Comparison of ENCODE assay signal across 10 mouse cellular contexts in the genomic region with DNA sequence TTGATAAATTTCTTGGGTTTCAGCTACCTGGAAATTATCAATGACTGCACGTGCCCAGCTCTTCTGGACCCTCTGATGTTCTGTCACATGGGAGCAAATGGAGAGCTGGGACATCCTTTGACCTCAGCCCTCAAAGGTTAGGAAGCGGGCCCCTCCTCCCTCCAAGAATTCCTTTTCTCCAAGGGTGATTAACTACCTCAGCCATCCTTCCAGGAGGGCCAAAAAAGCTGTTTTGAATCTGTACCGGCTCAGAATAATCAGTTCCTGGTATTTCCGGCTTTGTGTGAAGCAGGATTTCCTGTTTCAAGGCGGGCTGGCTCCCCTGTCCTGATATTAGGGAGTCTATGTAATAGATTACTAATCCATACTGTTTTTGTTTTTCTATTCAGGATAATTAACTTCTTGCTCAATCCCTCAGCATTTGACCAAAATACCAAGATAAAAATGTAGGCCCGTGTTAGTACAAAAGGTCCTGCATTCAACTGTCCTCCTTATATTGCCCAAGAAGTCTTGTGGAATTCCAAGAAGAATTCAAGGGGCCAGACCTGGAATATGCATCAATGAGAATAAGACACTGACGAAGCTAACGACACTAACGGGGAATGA. TPM values are rescaled to one million over a fixed set of nuclear protein-coding genes. Genes with fewer than 3 reads are reported as not detected.
A peak's percentile ranks its signal among the peaks of the same experiment; 100 is the strongest.
DNase-seq lines count a peak whose midpoint lies in the region; ATAC-seq and TF ChIP-seq lines count a peak whose summit lies in the region.
"Had no signal": no experiment of that assay in that cellular context is flagged by ENCODE, and none has a peak within 500 bp of the region (broad histone marks: within the 10 kb centered on the region; RNA-seq: fewer than 3 reads in every experiment).

No protein-coding gene starts in this region.

- H3K4me2 ChIP-seq in lung, embryonic 14.5 days, result no peak overlapping the region
- H3K4me2 ChIP-seq in limb, embryonic 11.5 days (ENCODE audit: low read depth, severe bottlenecking), result no peak overlapping the region
- H3K4me2 ChIP-seq in intestine, embryonic 15.5 days (replicated peaks), result no peak overlapping the region
- H3K4me2 ChIP-seq: liver, embryonic 15.5 days had no signal

- no peak for TF ChIP-seq CTCF in lung, embryonic 14.5 days (IDR thresholded peaks at IDR 0.05; ENCODE audit: low read depth)
- TF ChIP-seq CTCF in embryonic fibroblast, embryonic 13.5 days (IDR thresholded peaks at IDR 0.05; ENCODE audit: borderline replicate concordance, insufficient read depth, low read length), result no peak

- no peak for ATAC-seq in lung, embryonic 14.5 days (ENCODE audit: insufficient read depth)
- ATAC-seq in limb, embryonic 11.5 days (ENCODE audit: insufficient number of reproducible peaks, low FRiP score, low TSS enrichment, low read depth), result no peak
- ATAC-seq in intestine, embryonic 15.5 days, result no peak

- H3K4me1 ChIP-seq in lung, embryonic 14.5 days (ENCODE audit: insufficient read depth), result peaks cover 19% of the 10 kb centered on the region
- H3K4me1 ChIP-seq in embryonic fibroblast, embryonic 13.5 days (ENCODE audit: control insufficient read depth, insufficient read depth, low read length), result peaks cover 11% of the 10 kb centered on the region
- peaks cover 35% of the 10 kb centered on the region for H3K4me1 ChIP-seq in limb, embryonic 11.5 days (ENCODE audit: control insufficient read depth, insufficient read depth, low read length)
- H3K4me1 ChIP-seq in intestine, embryonic 15.5 days (replicated peaks), result peaks cover 32% of the 10 kb centered on the region

- H3K27ac ChIP-seq in lung, embryonic 14.5 days (ENCODE audit: low read depth), result peak overlapping the region; percentile 97
- H3K27ac ChIP-seq in embryonic fibroblast, embryonic 13.5 days (ENCODE audit: insufficient read depth, low read length), result peak overlapping the region; percentile 29
- H3K27ac ChIP-seq in limb, embryonic 11.5 days (replicated peaks; ENCODE audit: low read depth, low read length), result peak overlapping the region; percentile 93
- H3K27ac ChIP-seq in intestine, embryonic 15.5 days, result no peak overlapping the region
- H3K27ac ChIP-seq: liver, embryonic 15.5 days had no signal

- WGBS in lung, embryonic 14.5 days, result 29% methylated on average over 9 of the region's 9 CpGs
- WGBS in limb, embryonic 11.5 days, result 2% methylated on average over 9 of the region's 9 CpGs
- WGBS in intestine, embryonic 15.5 days, result 43% methylated on average over 9 of the region's 9 CpGs

- H3K4me3 ChIP-seq in lung, embryonic 14.5 days (ENCODE audit: low read depth, low read length), result no peak overlapping the region
- no peak overlapping the region for H3K4me3 ChIP-seq in embryonic fibroblast, embryonic 13.5 days (ENCODE audit: insufficient read depth, low read length)
- H3K4me3 ChIP-seq in limb, embryonic 11.5 days (ENCODE audit: low read depth, low read length), result no peak overlapping the region
- no peak overlapping the region for H3K4me3 ChIP-seq in intestine, embryonic 15.5 days (replicated peaks)
- H3K4me3 ChIP-seq: liver, embryonic 15.5 days; stomach, embryonic 15.5 days had no signal

- no peak for TF ChIP-seq POLR2A in embryonic fibroblast, embryonic 13.5 days (IDR thresholded peaks at IDR 0.05; ENCODE audit: low read depth, low read length)

- no peaks in the 10 kb centered on the region for H3K9me3 ChIP-seq in lung, embryonic 14.5 days (ENCODE audit: low read depth, low read length)
- H3K9me3 ChIP-seq in limb, embryonic 11.5 days (ENCODE audit: control insufficient read depth, low read length), result no peaks in the 10 kb centered on the region
- no peaks in the 10 kb centered on the region for H3K9me3 ChIP-seq in intestine, embryonic 15.5 days
- H3K9me3 ChIP-seq: liver, embryonic 15.5 days; stomach, embryonic 15.5 days had no signal

- peak; percentile 59 for DNase-seq in lung, embryonic 14.5 days
- no peak for DNase-seq in lung, postnatal 4 days
- peak; percentile 87 for DNase-seq in embryo, embryonic 10 days (ENCODE audit: low spot score)
- peak; percentile 59 for DNase-seq in limb, embryonic 11.5 days (ENCODE audit: low spot score)
- no peak for DNase-seq in right cerebral cortex, postnatal 14 days
- no peak for DNase-seq in retina, postnatal 1 day

- no peak overlapping the region for H3K9ac ChIP-seq in lung, embryonic 14.5 days
- H3K9ac ChIP-seq in limb, embryonic 11.5 days (ENCODE audit: low read length), result no peak overlapping the region
- H3K9ac ChIP-seq in intestine, embryonic 15.5 days, result no peak overlapping the region
- H3K9ac ChIP-seq: liver, embryonic 15.5 days; stomach, embryonic 15.5 days had no signal

- H3K27me3 ChIP-seq in lung, embryonic 14.5 days (ENCODE audit: insufficient read depth, low read length), result no peaks in the 10 kb centered on the region
- no peaks in the 10 kb centered on the region for H3K27me3 ChIP-seq in limb, embryonic 11.5 days (ENCODE audit: control insufficient read depth, insufficient read depth, low read length)
- H3K27me3 ChIP-seq in intestine, embryonic 15.5 days (replicated peaks), result no peaks in the 10 kb centered on the region
- H3K27me3 ChIP-seq: stomach, embryonic 15.5 days had no signal

- no peaks in the 10 kb centered on the region for H3K36me3 ChIP-seq in lung, embryonic 14.5 days (ENCODE audit: insufficient read depth)
- H3K36me3 ChIP-seq in limb, embryonic 11.5 days (ENCODE audit: control insufficient read depth, insufficient read depth, low read length), result no peaks in the 10 kb centered on the region
- H3K36me3 ChIP-seq in intestine, embryonic 15.5 days, result no peaks in the 10 kb centered on the region
- H3K36me3 ChIP-seq: liver, embryonic 15.5 days; stomach, embryonic 15.5 days had no signal

RNA-seq across cellular contexts. Expression of a gene that starts 25.0 kb away (rescaled TPM):
- polyA plus RNA-seq in lung, embryonic 14.5 days (2014; fragmentation: Nextera tagmentation; extraction: Ambion mirVana), result 14.1 and 16.0 TPM in 2 replicates
- 27.5 and 30.7 TPM in 2 replicates for polyA plus RNA-seq in embryonic fibroblast, embryonic 13.5 days (2011; ENCODE audit: insufficient read length, low read depth, missing spikeins)
- 19.1 and 21.5 TPM in 2 replicates for polyA plus RNA-seq in limb, embryonic 11.5 days (2014; fragmentation: Nextera tagmentation; extraction: Ambion mirVana)
- polyA plus RNA-seq in intestine, embryonic 15.5 days (2015; fragmentation: Nextera tagmentation; extraction: Ambion mirVana), result 13.4 TPM in 2 replicates

Comparison
In these comparisons a context has a peak if more than half of its experiments do, and no peak if none do; other contexts are left out.
1. DNase-seq: peak in lung, embryonic 14.5 days (single experiment), embryo, embryonic 10 days (single experiment) and limb, embryonic 11.5 days (single experiment); none in lung, postnatal 4 days (0 of 2), right cerebral cortex, postnatal 14 days (single experiment) and retina, postnatal 1 day (single experiment).